Mouse (Mus musculus) CH12F3 (cell line): ENCODE measurements around the gene Nop16.
"Not testable (repeated sequence)": the region's sequence is repeated elsewhere in the genome, so short reads cannot be mapped to it uniquely, and the experiment has no call there.

Experiments
- in situ Hi-C: fragments of 300-500 bp; cut with MboI; formaldehyde crosslinking; loops from 2 replicates; pipeline ENCODE4 v1.14.3; 2020; ENCODE audit warnings: low sequenced_read_pairs

Nop16 gene

GRCm38 (mm10) chr13:54589996-54590951 lies at the start of gene Nop16, which contains the start of gene Higd2a:
Gene Nop16 (minus strand): TSS chr13:54590090.
Gene Higd2a (plus strand): TSS chr13:54590207.
- in situ Hi-C loops, result no loop called here

GRCm38 (mm10) chr13:54635011-54635410 lies 45.1 kb upstream of the Nop16 start:
- in situ Hi-C loops, result no loop called here

- in situ Hi-C loops, result no loop called here
These were observed 42.9 kb upstream of the Nop16 start for GRCm38 (mm10) chr13:54632731-54633277.

GRCm38 (mm10) chr13:54629128-54629527 lies 39.2 kb upstream of the Nop16 start:
- in situ Hi-C loops, result no loop called here

- in situ Hi-C loops, result no loop called here
These were observed 32.2 kb upstream of the Nop16 start for GRCm38 (mm10) chr13:54621960-54622521.

- in situ Hi-C loops, result no loop called here
These were observed 31.5 kb upstream of the Nop16 start, which contains the start of gene Faf2 for GRCm38 (mm10) chr13:54621155-54621932. Gene Faf2 (plus strand): TSS chr13:54621784.

GRCm38 (mm10) chr13:54616998-54617397 lies 27.1 kb upstream of the Nop16 start:
- in situ Hi-C loops, result no loop called here

GRCm38 (mm10) chr13:54616307-54616706 lies 26.4 kb upstream of the Nop16 start:
- in situ Hi-C loops, result no loop called here

GRCm38 (mm10) chr13:54613141-54613540 lies 23.3 kb upstream of the Nop16 start:
- in situ Hi-C loops, result not testable (repeated sequence)

- in situ Hi-C loops, result no loop called here
These were observed 21.3 kb upstream of the Nop16 start, which contains the start of gene Cltb for GRCm38 (mm10) chr13:54610972-54611754. Gene Cltb (minus strand): TSS chr13:54611344.

GRCm38 (mm10) chr13:54610613-54610971 lies 20.7 kb upstream of the Nop16 start:
- in situ Hi-C loops, result no loop called here

- in situ Hi-C loops, result no loop called here
These were observed 19.4 kb upstream of the Nop16 start for GRCm38 (mm10) chr13:54609301-54609700.

GRCm38 (mm10) chr13:54608666-54609065 lies 18.8 kb upstream of the Nop16 start:
- in situ Hi-C loops, result no loop called here

GRCm38 (mm10) chr13:54608002-54608401 lies 18.1 kb upstream of the Nop16 start:
- in situ Hi-C loops, result no loop called here

GRCm38 (mm10) chr13:54607204-54607603 lies 17.3 kb upstream of the Nop16 start:
- in situ Hi-C loops, result no loop called here

GRCm38 (mm10) chr13:54605426-54605825 lies 15.5 kb upstream of the Nop16 start:
- in situ Hi-C loops, result no loop called here

- in situ Hi-C loops, result no loop called here
These were observed 14.3 kb upstream of the Nop16 start for GRCm38 (mm10) chr13:54604221-54604620.

- in situ Hi-C loops, result no loop called here
These were observed 13.6 kb upstream of the Nop16 start for GRCm38 (mm10) chr13:54603501-54603900.

GRCm38 (mm10) chr13:54602639-54603111 lies 12.8 kb upstream of the Nop16 start:
- in situ Hi-C loops, result no loop called here

- in situ Hi-C loops, result no loop called here
These were observed 8.8 kb upstream of the Nop16 start for GRCm38 (mm10) chr13:54598622-54599143.
